Mouse (Mus musculus): Measurements from ENCODE around the gene Hyls1.

- no peak for TF ChIP-seq EP300 (IDR thresholded peaks at IDR 0.05)
- TF ChIP-seq CTCF (IDR thresholded peaks at IDR 0.05): no peak
Observed at GRCm38 (mm10) chr9:35518169-35518568, 52.0 kb downstream of the Hyls1 start, which contains the start of gene Gm1113.
